Mouse (Mus musculus) kidney, adult 9 months (tissue): ENCODE data around the gene Fbxo30.

ENCODE experiments used
- DNase-seq: peaks from one replicate; pipeline ENCODE4 v3.0.0; 2022

Gene Fbxo30

GRCm38 (mm10) chr10:11323202-11323898 lies 42.2 kb downstream of the Fbxo30 start:
- no peak for DNase-seq

GRCm38 (mm10) chr10:11326526-11326925 lies 45.4 kb downstream of the Fbxo30 start:
- no peak for DNase-seq

- DNase-seq = peak; percentile 84
Observed at GRCm38 (mm10) chr10:11343205-11344141, 62.3 kb downstream of the Fbxo30 start, which contains the start of gene Epm2a. Epm2a (plus strand) TSS chr10:11343404.

GRCm38 (mm10) chr10:11344536-11345468 lies 63.7 kb downstream of the Fbxo30 start:
- DNase-seq = no peak
